Mouse (Mus musculus): ENCODE data around the gene Fhad1.

- TF ChIP-seq GATA1 (IDR thresholded peaks at IDR 0.05; ENCODE audit: borderline replicate concordance, low read length) (no peak), FLI1 (IDR thresholded peaks at IDR 0.05; ENCODE audit: low read length) (no peak)
These were observed 132.9 kb downstream of the Fhad1 start for GRCm38 (mm10) chr4:141881950-141882349.
